Mouse (Mus musculus): Measurements from ENCODE around the gene Arfgef3.

- TF ChIP-seq CTCF (IDR thresholded peaks at IDR 0.05; ENCODE audit: low read depth): no peak
- no peak for TF ChIP-seq EP300 (IDR thresholded peaks at IDR 0.05; ENCODE audit: low read depth)
These were observed 100.2 kb downstream of the Arfgef3 start for GRCm38 (mm10) chr10:18643506-18643905.
